Mouse (Mus musculus) bone marrow, adult 2 months (tissue): Measurements from ENCODE around the gene Nlrx1. TPM values are rescaled to one million over a fixed set of nuclear protein-coding genes. Genes with fewer than 3 reads are reported as not detected.

ENCODE experiments used
- H3K27ac ChIP-seq: fragments of 200-500 bp; 2 replicates; pipeline ENCODE4 v1.5.1; 2012; ENCODE audit warnings: low read depth, mild to moderate bottlenecking, control low read depth, inconsistent platforms, low read length; ENCODE audit not compliant: control insufficient read depth, poor library complexity, insufficient read depth
- H3K4me1 ChIP-seq: fragments of 200-500 bp; 2 replicates; pipeline ENCODE4 v1.6.1; 2011; ENCODE audit warnings: low read length; ENCODE audit not compliant: control insufficient read depth, insufficient read depth
- H3K4me3 ChIP-seq: fragments of 200-500 bp; replicated peaks from 2 replicates; pipeline ENCODE3; 2011; ENCODE audit warnings: mild to moderate bottlenecking, low read depth, low read length, control low read depth; ENCODE audit not compliant: control insufficient read depth
- CTCF ChIP-seq: fragments of 200-500 bp; IDR thresholded peaks from 2 replicates; pipeline ENCODE4 v1.5.1; 2011; ENCODE audit warnings: low read length, control low read depth; ENCODE audit not compliant: control insufficient read depth, insufficient read depth
- POLR2A ChIP-seq: fragments of 200-500 bp; IDR thresholded peaks from 2 replicates; pipeline ENCODE4 v1.6.1; 2011; ENCODE audit warnings: low read depth, mild to moderate bottlenecking, control low read depth, low read length, borderline replicate concordance; ENCODE audit not compliant: control insufficient read depth
- WGBS: fragments of 180-500 bp; shearing (Covaris S2); methylation state at CpG from one replicate; pipeline ENCODE4 v1.1.7; 2018; 5-methylcytosine and 5-hydroxymethylcytosine counted together
- polyA plus RNA-seq: library from polyadenylated mRNA; stranded (reverse); fragments of >200 nt; gene quantifications from 2 replicates; pipeline ENCODE4 v1.2.4, GENCODE M21; 2011; ENCODE audit warnings: low replicate concordance; ENCODE audit not compliant: missing spikeins, insufficient read depth, insufficient read length

Nlrx1 gene
- polyA plus RNA-seq, 1 experiment, result 25.0 TPM

DNA sequence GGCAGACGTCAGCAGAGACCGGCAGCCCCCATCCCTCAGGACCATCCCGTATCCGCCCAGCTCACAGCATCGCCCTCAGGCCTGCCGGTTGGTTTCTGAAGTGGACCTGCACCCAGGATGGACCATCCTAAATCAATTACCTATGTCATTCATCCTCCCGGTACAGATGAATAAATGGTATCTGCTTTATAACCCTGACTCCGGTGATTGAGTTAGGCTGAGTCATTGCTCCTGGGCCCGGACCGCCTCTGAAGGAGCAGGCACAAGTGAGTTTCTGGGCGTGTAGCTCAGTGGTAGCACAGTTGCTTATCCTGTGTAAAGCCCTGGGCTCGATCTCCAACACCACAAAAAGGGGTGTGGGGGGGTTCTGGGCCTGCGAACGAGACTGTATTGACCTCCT lies 7.0 kb downstream of the Nlrx1 start:
- WGBS, result 83% methylated on average over 14 of the region's 14 CpGs
- Histone ChIP-seq H3K27ac (no peak overlapping the region), H3K4me1 (peaks cover 7% of the 10 kb centered on the region), H3K4me3 (no peak overlapping the region)
- no peak for TF ChIP-seq CTCF
- no peak for TF ChIP-seq POLR2A

DNA sequence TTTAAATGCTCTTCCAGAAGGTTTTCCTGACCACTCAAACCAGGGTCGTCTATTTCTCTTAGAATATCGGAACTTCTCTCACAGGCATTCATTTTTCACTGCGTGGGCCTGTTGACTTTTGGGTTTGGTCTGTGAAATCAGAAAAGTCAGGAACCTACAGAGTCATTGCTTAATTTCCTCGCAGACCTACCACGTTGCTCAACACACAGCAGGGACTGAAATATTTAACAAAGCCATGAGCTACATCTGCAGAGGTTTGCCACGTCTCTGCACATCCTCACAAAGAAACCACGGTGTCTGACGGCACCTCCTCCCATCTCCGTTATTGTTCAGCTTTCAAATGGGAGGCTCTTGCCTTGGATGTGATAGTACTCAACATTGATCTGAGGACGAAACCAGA lies 9.4 kb downstream of the Nlrx1 start:
- 42% methylated on average over 10 of the region's 10 CpGs for WGBS
- Histone ChIP-seq H3K27ac (peak overlapping the region; percentile 88), H3K4me3 (no peak overlapping the region), H3K4me1 (peaks cover 11% of the 10 kb centered on the region)
- TF ChIP-seq POLR2A, result no peak
- TF ChIP-seq CTCF, result no peak

DNA sequence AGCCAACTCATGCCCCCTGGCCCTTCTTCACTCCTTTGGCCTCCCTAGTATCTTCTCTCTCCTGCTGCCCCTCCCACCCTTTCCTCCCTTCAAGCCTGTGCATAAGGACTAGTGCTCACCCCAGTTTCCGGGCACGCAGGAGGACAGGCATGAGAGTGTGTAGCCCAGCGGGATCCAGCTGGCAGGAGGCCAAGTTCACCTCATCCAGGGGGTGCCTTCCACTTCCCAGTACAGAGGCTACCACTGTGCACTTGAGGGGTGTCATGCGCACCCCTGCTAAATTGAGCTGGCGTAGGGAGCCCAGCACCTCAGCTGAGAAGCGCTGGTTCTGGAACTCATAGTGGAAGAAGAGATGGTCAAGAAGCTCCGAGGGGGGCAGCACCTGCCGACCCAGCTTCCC lies 12.2 kb downstream of the Nlrx1 start:
- Histone ChIP-seq H3K27ac (peak overlapping the region; percentile 47), H3K4me3 (no peak overlapping the region), H3K4me1 (peaks cover 11% of the 10 kb centered on the region)
- WGBS, result 77% methylated on average over 8 of the region's 8 CpGs
- TF ChIP-seq POLR2A (no peak), CTCF (no peak)

DNA sequence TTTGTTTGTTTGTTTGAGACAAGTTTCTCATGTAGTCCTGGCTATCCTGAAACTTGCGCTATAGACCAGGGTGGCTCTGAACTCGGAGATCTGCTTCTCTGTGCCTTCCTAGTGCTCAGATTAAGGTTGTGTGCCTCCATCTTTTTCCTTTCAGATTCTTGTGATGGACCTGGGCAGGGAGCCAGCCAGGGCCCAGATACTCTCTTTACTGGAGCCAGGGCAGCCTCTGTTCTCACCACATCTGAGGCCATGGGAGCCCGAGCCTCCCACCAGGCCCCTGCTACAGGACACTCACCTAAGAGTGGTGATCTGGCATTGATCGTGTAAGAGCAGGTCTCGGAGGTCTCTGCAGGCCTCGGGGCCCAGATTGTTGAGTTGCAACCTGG lies 13.3 kb downstream of the Nlrx1 start:
- H3K27ac ChIP-seq, result peak overlapping the region; percentile 47
- no peak overlapping the region for H3K4me3 ChIP-seq
- WGBS, result 75% methylated on average over 6 of the region's 6 CpGs
- peaks cover 11% of the 10 kb centered on the region for H3K4me1 ChIP-seq
- TF ChIP-seq CTCF (no peak), POLR2A (no peak)

DNA sequence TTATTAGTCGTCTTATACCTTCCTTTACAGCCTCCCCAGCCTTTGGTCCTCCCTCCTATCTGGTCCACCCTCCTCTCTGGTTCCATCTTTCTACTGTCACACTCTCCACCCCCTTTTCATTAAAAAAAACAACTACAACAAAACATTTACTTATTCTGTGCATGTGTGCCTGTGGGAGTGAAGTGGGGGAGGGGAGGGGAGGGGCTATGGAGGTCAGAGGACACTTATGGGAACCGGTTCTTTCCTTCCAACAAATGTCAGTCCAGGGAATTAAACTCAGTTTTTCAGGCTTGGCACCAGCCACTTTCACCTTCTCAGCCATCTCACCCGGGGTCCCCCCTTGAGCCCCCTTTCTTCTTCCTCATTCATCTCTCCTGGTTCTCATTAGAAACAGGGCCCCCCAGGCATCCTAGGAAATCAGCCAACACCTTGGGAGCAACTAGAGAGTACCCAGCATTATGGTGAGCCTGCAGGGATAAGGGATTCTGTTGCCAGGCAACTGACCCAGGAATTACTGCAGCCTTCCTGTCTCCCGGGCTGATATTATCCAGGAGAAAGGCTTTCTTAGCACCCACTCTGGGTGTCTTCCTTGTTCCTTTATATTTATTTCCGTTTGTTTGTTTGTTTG lies 13.8 kb downstream of the Nlrx1 start:
- 65% methylated on average over 5 of the region's 5 CpGs for WGBS
- no peak overlapping the region for H3K27ac ChIP-seq
- peaks cover 11% of the 10 kb centered on the region for H3K4me1 ChIP-seq
- TF ChIP-seq CTCF (no peak), POLR2A (no peak)
- no peak overlapping the region for H3K4me3 ChIP-seq

DNA sequence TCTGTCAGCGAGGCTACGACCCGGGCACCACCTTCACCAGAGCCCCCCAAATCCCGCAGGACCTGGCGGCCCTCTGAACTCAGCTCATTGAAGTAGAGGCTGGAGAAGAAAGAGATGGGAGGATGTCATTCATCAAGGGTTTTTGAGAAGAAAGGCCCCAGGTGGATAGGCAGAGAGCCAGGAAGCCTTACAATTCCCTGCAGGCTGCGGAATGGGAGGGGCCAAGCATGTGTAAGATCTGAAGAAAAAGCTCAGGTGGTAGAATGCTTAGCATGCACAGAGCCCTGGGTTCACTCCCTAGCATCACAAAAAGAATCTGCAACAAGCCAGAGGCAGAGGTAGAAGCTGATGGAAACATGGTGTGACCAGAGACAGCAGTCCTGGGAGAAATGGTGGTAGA lies 15.0 kb downstream of the Nlrx1 start:
- TF ChIP-seq CTCF, result no peak
- no peak for TF ChIP-seq POLR2A
- Histone ChIP-seq H3K4me3 (no peak overlapping the region), H3K4me1 (peaks cover 10% of the 10 kb centered on the region), H3K27ac (no peak overlapping the region)
- 89% methylated on average over 6 of the region's 6 CpGs for WGBS

DNA sequence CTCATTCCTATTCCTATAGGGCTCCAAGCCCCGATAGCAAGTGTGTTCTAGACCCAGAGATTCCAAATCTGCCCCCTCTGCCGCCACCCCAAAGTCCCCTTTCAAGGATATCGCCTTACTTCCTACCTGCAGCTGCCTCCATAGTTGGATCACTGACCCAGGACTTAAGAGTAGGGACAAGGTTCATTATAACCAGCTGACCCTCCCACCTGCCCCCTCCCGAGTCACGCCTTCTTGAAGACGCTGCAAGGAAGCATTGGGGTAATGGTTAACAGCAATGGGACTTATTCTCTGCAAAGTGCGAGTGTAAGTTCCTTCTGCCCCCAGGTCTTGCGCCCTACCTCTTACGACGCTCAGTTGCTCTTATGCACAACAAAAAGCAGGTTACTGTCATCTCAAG lies 17.1 kb downstream of the Nlrx1 start, which contains the start of gene Pdzd3:
Pdzd3 (minus strand) TSS at position 158 of the 400 bp plus-strand sequence.
- H3K4me1 ChIP-seq, result peaks cover 6% of the 10 kb centered on the region
- H3K27ac ChIP-seq, result no peak within 1 kb of the TSS
- no peak within 1 kb of the TSS for H3K4me3 ChIP-seq
- TF ChIP-seq CTCF, result no peak
- TF ChIP-seq POLR2A, result no peak
- WGBS, result 81% methylated on average over 10 of the region's 10 CpGs

DNA sequence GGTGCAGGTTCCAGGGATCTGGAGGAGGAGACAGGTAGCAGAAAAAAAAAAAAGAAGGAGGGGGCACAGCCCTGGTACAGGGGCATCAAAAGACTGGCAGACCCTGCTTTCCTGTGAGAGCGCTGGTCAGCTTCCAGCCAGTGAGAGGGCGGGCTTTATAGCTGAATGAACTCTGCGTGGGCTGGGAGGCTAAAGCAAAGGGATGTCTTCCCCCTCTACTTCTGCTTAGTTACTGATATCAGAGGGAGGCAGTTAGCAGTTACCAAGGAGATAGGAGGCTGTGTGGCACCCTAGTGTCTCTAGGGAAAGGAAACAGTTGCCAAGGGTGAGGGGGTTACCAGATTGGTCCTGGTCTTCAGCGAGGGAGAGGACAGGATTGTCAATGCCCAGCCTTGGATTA lies 18.0 kb downstream of the Nlrx1 start:
- WGBS, result 48% methylated on average over 4 of the region's 4 CpGs
- H3K27ac ChIP-seq, result no peak overlapping the region
- no peak overlapping the region for H3K4me3 ChIP-seq
- TF ChIP-seq CTCF (no peak), POLR2A (no peak)
- H3K4me1 ChIP-seq, result peaks cover 1% of the 10 kb centered on the region

DNA sequence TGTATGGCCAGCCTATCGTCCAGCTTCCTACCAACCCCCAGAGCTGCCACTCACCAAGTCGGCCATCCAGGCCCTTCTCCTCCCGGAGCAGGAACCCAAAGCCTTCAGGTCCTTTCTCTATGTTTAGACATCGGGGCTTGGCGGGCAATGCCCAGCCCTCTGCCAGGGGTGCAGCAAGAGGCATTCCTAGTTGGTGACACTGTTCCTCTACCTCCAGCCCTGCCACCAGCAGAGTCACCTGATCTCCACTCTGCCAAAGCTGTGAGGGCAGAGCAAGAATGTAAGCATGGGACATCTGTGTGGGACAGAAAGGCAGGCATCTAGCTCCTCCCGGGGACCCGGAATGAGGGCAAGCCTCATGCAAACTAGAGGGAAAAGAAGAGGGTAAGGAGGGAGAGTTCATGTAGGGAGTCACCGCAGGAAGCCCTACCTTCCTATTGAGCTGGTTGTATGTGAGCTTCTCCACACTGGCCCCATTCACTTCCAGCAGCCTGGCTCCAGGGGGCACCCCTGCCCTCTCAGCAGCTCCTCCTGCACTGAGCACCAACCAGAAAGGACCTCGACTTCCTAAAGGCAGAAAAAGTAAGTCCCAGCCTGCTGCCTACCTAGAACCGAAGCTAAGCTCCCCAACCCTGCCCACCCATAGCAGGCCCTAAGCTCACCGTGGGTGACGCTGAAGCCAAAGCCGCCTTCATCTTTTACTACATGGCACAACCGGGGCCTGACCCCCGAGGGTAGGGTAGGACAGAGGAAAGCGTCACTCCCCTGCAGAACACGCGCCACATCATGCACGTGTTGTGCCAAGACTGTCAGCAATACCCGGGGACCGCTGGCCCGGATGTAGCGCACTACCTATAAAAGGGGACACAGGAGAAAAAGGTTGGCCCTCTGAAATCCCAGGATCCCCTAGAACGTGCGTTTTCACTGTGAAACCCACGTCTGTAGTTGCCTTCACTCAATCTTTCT lies 18.9 kb downstream of the Nlrx1 start:
- TF ChIP-seq POLR2A (no peak), CTCF (peak; percentile 88)
- WGBS, result 39% methylated on average over 26 of the region's 26 CpGs
- Histone ChIP-seq H3K27ac (no peak overlapping the region), H3K4me3 (no peak overlapping the region), H3K4me1 (no peaks in the 10 kb centered on the region; the same call in 1 of the 2 replicates)
